Comparison of ENCODE assay signal across 8 mouse cellular contexts in genomic region chr19:28726161-28726880, GRCm38 (mm10). TPM values are rescaled to one million over a fixed set of nuclear protein-coding genes. Genes with fewer than 3 reads are reported as not detected.
A peak's percentile ranks its signal among the peaks of the same experiment; 100 is the strongest.
DNase-seq lines count a peak whose midpoint lies in the region; ATAC-seq and TF ChIP-seq lines count a peak whose summit lies in the region.

No protein-coding gene starts in this region.

- no peaks in the 10 kb centered on the region for H3K4me1 ChIP-seq in thymus, adult 2 months (replicated peaks; ENCODE audit: control insufficient read depth, insufficient read depth, low read length)

- TF ChIP-seq CTCF in thymus, adult 2 months (IDR thresholded peaks at IDR 0.05; ENCODE audit: borderline replicate concordance, control insufficient read depth, extremely low read depth, insufficient read depth, low read length, poor library complexity) = no peak

- no peak for ATAC-seq in megakaryocyte-erythroid progenitor cell, adult 5-6 weeks (replicated peaks; ENCODE audit: low FRiP score, low TSS enrichment, poor library complexity, severe bottlenecking)

- no peaks in the 10 kb centered on the region for H3K27me3 ChIP-seq in thymus, adult 2 months (ENCODE audit: control insufficient read depth, insufficient read depth, low read length)

- no peak overlapping the region for H3K4me3 ChIP-seq in thymus, adult 2 months (ENCODE audit: control insufficient read depth, insufficient read depth, low read length)

- intact Hi-C loops in left cerebral cortex, postnatal 36 days (cut with DNase I) = loop anchor here (1.0 to 10.0 kb wide), 4 partner anchors 219 to 712 kb away; partner anchors contain the start of gene Rfx3

- no peaks in the 10 kb centered on the region for H3K36me3 ChIP-seq in thymus, adult 2 months (ENCODE audit: control insufficient read depth, insufficient read depth, low read length)

- TF ChIP-seq POLR2A in thymus, adult 2 months (IDR thresholded peaks at IDR 0.05; ENCODE audit: control insufficient read depth, extremely low read depth, insufficient read depth, low read length, poor library complexity) = no peak

- no peak overlapping the region for H3K27ac ChIP-seq in thymus, adult 2 months (ENCODE audit: control insufficient read depth, insufficient read depth, low read length)

- WGBS in thymus, adult 2 months = 61% methylated on average over 18 of the region's 18 CpGs

- DNase-seq in thymus, adult 2 months = peak; percentile 46
- no peak for DNase-seq in thymus, adult 18-20 months
- DNase-seq in adrenal gland, adult 8-10 months = peak; percentile 30
- DNase-seq in embryo, embryonic 11 days = peak; percentile 80
- peak; percentile 70 for DNase-seq in induced T-regulatory cell, adult 2 months (ENCODE audit: low read depth)
- peak; percentile 59 to 69 for DNase-seq in left cerebral cortex, postnatal 36 days (ENCODE audit: low spot score in 2 of 2)
- DNase-seq in right cerebral cortex, postnatal 10 days (ENCODE audit: low spot score in 2 of 2) = peak; percentile 73 to 79

RNA-seq across cellular contexts. Expression of gene Glis3, which starts 46.4 kb away (rescaled TPM):
- 1.8 and 2.3 TPM in 2 replicates for polyA plus RNA-seq in thymus, adult 2 months (2012; rRNA removed)
- total RNA-seq in adrenal gland, adult 8-10 months (2022) = 10 to 100 TPM in 3 of 4 experiments, 1 to 10 TPM in 1; 9.5 to 21.1 (median 14.6) TPM
- 1 to 10 TPM; 4.4 to 7.2 TPM for total RNA-seq in left cerebral cortex, postnatal 36 days (2021)
- total RNA-seq in megakaryocyte-erythroid progenitor cell, adult 5-6 weeks (2014; fragmentation: Nextera tagmentation) = 0.37 TPM in 1 of 2 replicates, not detected in the other
- 0.80 TPM in 1 of 2 replicates, not detected in the other for total RNA-seq in megakaryocyte-erythroid progenitor cell, adult 5-6 weeks (2017)

Comparison
In these comparisons a context has a peak if more than half of its experiments do, and no peak if none do; other contexts are left out.
1. DNase-seq: peak in thymus, adult 2 months (single experiment), adrenal gland, adult 8-10 months (single experiment), embryo, embryonic 11 days (single experiment), induced T-regulatory cell, adult 2 months (single experiment), left cerebral cortex, postnatal 36 days (2 of 2) and right cerebral cortex, postnatal 10 days (2 of 2); none in thymus, adult 18-20 months (0 of 2).